Mouse (Mus musculus) c-Kit-positive CD71-positive TER-119-negative erythroid progenitor cells, embryonic 14.5 days (primary cell): ENCODE results near the gene Dpep1.
A peak's percentile ranks its signal among the peaks of the same experiment; 100 is the strongest.

Source experiments
- DNase-seq: peaks from one replicate; pipeline ENCODE4 v3.0.0-alpha.2; 2013; ENCODE audit warnings: low read depth

Gene Dpep1

DNA sequence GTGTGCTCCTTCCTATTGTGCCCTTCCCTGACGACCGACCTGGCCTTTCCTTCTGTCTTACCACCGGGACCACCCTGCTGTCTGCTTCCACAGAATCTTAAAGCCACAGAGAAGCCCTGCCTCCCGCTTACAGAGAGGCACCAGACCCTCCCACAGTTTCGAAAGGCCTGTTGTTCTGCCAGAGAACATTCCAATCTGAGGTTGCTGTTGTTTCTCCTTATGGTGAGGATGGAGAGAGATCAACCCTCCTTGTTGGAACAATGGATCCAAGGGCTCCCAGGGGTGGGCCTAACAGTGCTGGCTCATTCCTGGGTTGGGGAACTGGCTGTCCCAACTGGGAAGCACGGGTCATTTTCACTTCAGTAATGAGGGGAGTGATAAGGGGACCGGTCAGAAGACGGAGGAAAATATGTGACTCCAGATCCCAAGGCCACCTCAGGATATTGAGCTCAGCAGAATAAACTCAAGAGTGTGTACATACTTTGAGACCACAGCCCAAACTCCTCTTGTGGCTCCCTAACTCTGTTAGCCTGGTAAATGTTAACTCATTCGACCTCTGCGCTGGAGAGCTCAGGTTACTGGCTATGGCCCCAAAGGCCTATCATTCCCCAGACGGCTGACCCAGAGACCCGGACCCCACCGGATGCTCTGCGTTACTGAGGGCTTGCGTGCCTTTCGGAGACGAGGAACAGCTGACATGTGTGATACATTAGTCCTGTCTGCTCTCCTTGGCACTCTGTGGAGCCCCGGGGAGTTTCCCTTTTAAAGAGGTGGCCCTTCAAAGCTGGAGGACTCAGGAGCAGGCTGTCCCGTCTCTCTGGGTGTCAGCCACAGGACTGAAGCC, at the start of gene Dpep1:
Gene Dpep1, plus strand, starts transcription at position 677 of the 844 bp plus-strand sequence.
- no peak for DNase-seq

DNA sequence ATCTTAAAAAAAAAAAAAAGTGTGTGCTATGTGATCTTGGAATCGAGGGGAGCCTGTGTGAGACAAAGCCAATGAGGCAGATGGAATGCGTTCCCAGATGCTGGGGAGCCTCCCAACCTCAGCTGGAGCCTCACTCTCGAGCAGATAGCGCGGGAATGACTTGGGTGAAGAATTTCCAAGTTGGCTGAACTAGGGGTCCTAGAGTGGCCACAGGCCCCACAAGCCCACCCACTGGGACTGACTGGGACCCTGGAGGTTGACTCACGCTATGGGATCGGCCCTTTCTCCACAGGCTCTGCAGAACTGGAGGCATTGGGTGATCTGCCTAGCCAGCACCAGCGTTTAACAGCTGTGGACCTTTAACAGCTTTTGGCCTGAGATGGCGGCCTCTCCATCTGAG, 49.8 kb upstream of the Dpep1 start:
- DNase-seq = no peak

DNA sequence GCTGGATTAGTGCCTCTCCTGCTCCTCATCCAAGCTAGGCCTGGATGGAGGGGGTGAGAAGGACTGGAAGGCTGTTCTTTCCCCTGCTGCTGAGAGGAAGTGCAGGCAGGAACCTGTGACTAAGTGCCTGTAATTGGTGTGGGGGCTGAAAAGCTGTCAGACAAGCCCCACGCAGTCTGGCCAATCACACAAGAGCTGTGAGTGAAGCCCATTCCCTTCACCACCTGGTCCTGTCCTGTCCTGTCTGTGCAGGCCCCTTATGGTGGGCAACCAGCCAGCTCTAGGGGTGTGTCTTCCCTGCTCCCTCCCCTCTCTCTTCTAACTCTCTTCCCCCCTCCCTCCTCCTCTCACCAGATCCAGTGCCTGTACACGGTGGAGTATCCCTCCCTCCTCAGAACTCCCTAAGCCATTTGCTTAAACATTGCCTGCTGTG, 48.4 kb upstream of the Dpep1 start:
- DNase-seq = no peak

DNA sequence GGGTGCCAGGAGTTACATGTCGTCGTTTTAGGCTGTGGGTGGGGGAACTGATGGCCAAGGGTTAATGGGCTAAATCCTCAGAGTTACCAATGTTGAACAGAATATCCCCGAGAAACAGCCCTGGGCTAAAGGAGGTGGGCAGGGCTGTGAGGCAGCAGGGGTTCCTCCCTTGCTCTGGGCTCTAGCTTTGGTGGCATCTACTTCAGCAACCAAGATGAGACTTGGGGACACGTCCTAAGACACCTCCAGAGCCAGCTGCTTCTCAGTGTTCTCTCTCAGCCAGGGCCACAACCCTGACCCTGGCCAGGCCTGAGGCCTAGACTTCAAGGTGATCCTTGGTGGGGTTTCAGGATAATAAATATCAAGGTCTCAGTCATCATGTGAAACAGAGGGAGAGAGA, 47.3 kb upstream of the Dpep1 start:
- DNase-seq = no peak

DNA sequence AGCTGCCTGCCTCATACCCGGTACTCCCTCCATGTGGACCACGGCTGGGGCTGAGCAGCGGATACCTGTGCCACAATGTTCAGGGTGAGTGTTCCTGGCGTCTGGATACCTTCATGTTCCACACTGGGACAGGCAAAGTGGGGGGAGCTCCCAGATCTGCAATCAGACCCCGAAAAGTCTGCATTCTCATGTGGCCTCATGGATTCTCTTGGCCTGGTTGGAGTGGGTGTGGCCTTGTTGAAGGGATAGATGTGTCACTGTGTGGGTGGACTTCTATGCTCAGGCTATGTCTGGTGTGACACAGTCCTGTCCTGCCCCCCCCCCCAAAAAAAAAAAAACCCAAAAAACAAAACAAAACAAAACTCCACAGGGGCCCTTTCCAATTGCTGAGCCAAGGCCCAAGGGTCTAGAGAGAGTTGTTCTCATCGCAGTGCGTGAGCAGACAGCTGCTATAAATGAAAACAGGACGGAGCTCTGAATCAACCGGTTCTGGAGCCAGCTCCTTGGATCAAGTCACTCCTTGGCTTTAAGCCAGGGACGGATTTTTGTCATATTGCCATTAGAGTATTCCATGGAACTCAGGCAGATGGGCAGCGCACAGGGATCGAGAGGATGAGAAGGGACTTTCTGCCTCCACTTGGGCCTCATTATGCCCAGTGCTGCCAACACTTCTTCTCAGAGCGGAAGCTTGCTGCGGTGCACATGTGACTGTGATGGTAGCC, 44.1 kb upstream of the Dpep1 start:
- DNase-seq = no peak

DNA sequence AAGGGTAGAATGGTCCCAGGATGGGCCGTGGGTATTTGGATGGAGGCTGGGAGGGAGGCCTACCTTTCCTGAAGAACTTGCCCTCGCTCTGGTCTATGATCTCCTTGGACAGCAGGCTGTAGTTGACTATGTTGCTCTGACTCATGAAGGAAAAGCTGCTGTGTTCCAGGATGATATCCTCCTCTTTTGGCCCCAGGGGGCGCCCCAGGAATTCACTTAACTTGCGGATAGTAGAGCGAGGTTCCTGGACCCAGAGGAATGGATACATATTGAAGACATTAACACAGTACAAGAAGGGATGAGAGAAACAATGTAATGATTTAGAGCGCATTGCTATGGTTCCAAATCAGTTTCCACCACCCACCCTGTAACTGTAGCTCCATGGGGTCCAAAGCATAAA, 40.8 kb upstream of the Dpep1 start:
- peak; percentile 45 for DNase-seq

DNA sequence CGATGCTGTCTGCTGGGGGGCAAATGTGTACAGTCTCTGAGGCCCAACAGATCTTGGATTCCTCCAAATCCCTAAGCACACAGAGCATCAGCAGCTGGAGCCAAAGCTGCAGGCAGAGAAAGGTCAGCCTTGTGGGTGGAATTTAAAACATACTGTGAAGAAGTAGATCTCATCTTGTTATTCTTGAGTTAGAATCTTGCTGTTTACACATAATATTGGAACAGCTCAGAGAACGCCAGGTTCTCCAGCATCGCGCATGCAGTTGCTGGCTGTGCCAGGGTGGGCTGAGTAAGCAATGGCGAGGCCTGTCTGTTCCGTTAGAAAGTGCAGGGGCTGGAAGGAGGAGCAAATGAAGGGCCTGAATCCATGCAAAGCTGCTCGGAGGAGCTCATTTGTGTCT, 39.7 kb upstream of the Dpep1 start:
- DNase-seq = no peak

DNA sequence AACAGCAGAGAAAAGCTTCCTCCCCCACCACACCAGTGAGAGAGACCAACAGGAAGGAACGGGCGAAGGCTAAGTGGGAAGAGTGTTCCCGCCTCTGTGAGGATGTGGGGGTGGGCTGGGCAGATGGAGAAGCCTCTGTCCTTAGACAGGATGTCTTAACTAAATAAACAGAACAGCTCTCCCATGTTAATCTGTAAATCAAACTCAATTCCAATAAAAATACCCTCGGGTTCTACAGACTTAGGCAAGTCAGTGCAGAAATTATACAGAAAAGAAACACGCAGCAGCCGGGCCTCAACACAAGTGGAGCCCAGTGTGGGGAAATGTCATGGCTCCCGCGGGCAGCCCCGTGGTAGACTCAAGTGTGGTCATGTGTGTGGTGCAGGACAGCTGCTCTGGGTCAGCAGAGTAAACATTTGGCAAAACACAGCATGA, 35.3 kb upstream of the Dpep1 start:
- DNase-seq = no peak

DNA sequence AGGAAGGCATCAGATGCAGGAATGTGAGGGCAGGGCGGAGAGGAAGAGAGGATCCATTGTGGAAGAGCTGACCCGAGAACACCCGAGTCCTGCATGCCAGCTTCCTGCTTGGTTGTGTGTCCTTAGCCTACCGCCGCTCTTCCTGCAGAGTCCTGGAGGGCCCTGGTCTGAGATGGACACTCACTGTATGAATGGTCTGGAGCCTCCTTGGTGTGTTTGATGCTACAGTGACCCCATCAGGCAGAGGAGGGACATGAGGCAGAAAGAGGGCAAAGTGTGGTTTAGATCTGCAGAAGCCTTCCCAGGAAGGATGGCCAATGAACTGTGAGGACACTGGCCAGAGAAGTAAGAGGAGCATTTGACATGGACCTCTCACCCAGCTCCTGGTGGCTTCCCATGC, 30.9 kb upstream of the Dpep1 start:
- no peak for DNase-seq

DNA sequence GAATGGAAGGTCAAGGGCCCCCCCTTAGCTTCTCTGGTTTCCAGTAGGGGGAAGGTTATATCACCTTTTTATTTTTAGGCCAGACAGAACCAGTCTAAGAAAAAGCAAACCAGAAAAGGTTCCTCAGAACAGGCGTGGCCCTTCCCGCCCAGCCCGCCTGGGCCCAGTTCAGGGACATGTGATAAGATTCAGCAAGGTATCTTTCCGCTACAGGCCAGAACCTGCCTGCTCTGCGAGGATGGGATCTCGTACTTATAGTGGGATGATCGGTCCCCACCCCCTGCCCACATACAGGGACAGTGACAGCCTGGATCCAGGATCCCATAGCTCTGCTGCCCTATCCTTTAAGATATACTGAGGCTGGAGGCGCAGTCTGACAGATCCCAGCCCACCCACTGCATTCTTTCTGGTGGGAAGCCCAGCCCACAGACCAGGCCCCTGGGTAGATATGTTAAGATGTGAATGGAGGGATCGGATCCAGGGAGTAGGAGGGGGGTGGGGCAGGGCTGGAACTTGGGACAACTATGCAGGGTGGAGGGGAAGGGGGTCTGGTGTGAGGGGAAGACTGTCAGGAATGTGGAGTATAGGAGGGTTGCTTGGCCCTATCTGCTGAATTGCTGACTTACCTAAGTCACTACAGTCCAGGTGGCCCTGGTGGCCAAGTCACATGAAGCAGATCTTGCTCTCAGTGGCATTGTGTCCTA, 29.8 kb upstream of the Dpep1 start:
- peak; percentile 57 for DNase-seq

DNA sequence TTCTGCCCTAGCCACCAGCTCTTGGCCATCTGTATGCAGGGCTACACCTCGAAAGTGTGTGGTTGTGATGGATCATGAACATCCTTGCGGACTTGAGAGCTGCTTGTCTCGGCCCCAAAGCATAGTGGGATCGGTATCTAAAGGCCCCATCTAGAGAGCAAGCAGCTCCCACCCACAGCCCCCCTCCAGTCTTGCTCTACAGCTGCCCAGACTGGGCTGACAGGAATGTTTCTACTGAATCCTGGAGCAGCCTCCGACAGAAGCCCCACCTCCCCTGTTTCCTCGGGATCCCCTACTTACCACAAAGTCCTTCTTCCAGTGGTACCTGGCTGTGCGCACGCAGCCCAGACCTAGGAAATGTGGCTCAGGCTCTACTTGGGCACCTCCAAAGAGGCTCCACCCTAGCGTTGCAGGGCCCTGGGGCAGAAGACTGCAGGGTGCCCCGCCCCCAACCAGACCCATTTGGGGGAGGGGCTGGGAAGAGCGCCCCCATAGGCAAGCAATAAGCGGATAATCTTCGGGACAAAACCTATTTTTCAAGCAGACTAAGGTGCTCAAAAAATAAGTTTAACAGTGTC, 28.1 kb upstream of the Dpep1 start, which contains the start of gene Sult5a1:
Gene Sult5a1, minus strand, starts transcription at position 428 of the 578 bp plus-strand sequence.
- no peak for DNase-seq

DNA sequence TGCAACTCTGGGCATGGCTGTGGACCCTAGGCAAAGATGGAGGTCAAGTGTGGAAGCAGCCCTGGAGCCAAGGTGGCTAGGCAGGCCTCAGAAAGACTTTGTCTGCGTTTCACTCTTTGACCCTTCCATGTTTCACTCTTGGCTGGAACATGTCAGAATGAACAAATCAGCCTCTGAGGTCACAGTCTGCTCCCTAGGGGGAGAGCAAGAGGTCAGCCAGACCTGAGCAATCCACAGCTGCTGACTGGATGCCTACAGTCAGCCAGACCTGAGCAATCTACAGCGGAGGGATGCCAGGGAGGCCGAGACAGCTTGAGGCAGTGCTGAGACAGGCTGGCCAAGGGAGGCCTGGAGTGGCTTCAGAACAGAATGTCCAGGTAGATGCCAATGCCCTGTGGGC, 4.7 kb upstream of the Dpep1 start:
- DNase-seq = no peak

DNA sequence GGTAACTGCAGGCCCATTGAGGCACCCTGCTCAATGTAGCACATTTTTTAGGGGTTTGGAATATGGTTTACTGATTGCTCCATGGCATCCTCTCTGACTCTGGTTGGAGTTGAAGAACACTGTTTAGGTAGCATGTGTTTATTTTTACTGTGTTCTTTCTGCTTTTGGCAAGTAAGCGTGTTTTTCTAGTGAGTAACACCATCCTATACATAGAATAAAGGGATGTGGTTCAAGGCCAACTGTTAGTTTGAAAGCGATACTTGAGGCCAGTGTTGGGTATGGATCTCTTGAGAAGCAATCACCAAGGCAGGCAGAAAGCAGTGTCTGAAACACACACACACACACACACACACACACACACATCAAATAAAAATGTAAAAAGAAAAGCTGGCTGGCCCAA, 2.0 kb downstream of the Dpep1 start:
- DNase-seq = no peak

DNA sequence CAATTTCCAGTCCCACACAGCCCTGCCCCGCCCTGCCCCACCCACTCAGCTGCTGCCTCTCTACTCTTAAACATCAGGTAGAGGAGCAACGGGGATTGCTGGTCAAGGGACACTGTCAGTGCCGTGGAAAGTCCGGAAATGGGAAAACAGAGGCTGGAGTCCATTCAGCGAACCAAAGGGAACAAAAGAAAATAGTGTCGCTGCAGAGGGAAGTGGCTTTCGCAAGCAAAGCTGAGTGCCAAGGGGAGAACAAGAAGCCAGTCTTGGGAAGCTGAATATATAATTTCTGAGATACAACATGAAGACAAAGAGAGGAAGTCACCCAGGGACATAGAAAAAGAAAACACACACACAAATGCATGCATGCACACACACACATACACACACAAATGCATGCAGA, 2.8 kb downstream of the Dpep1 start:
- no peak for DNase-seq

DNA sequence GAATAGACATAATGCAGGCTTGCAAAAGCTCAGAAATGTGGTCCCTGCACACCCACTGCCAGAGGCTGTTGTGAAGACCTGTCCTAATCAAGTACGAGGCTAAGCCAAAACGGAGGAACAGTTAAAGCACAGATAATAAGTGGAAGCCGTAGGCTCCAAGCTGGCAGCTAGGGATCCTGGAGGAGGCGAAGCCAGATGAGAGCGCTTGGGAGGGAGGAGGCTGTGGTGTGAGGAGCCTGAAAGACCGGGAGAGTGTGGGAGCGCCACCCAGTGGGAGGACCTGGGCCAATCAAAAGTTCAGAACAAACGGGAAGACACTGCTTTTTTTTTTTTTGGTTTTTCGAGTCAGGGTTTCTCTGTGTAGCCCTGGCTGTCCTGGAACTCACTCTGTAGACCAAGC, 4.6 kb downstream of the Dpep1 start:
- DNase-seq = peak; percentile 73

DNA sequence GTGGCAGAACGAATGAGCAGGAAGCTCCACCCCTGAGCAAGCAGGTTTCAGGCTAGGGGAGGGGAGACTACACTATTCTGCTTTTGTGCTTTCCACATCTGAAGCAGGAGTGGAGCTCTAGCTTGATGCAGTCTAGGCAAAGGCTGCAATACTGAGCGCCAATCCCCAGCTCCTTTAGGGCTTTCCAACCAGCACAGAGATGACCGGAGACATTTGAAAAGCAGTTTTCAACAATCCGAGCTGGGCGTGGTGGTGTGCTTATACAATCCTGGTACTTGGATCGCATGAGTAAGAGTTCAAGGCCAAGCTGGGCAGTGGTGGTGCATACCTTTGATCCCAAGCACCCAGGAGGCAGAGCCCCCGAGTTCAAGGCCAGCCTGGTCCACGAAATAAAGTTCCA, 5.9 kb downstream of the Dpep1 start:
- DNase-seq = no peak

DNA sequence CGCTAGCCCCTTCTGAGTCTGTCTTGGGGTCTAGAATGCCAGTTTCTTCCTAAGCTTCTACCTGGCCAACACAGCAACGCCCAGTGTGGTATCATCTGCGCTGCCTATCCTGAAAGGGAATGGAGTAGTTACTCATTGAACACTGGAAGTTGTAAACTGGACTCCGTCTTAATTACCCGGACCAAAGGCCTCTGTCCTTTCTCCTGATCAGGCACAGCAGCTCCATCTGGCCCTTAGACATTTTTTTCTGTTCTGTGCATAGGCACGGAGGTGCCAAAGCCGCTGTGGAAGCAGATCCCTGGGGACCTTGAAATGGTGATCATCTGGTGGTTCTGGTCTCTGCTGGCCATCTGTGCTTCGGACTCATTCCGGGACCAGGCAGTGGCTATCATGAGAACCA, 7.7 kb downstream of the Dpep1 start:
- DNase-seq = no peak

DNA sequence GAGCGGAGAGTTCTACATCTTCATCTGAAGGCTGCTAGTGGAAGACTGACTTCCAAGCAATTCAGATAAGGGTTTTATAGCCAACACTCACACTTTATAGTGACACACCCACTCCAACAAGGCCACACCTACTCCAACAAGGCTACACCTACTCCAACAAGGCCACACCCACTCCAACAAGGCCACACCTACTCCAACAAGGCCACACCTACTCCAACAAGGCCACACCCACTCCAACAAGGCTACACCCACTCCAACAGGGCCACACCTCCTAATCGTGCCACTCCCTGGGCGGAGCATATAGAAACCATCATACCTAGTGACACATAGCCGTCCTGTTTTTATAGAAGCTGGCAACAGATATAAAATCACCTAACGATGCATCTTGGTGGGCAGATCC, 11.0 kb downstream of the Dpep1 start:
- DNase-seq = peak; percentile 61

DNA sequence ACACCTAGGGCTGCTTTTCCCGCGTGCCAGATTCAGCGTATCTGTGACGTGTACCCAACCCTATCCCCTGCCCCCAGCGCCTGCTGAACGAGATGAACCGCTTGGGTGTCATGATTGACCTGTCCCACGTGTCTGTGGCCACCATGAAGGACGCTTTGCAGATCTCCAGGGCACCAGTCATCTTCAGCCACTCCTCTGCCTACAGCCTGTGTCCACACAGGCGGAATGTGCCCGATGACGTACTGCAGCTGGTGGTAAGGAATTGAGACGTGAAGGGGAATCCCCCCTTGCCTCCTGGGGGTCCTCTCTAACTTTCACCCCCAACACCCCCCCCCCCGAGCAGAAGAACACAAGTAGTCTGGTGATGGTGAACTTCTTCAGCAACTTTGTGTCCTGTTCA, 13.8 kb downstream of the Dpep1 start:
- no peak for DNase-seq

DNA sequence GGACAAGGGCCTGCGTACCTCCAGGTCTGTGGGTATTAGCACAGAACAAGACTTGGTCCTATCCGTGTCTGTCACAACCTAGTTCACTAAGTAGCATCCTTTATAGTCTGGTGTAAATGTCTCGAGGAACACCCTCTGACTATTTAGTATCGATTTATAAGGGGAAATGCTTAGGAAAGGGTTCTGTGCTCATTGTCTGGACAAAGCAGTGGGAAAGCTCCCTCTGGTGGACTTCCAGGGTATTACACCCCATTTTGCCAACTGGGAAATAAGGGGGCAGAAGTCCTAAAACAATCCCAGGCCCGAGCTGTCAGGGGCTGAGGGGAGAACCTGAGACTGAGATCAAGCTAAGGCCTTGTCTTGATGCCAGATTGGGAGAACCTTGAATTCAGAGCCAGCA, 16.2 kb downstream of the Dpep1 start:
- DNase-seq = peak; percentile 67

DNA sequence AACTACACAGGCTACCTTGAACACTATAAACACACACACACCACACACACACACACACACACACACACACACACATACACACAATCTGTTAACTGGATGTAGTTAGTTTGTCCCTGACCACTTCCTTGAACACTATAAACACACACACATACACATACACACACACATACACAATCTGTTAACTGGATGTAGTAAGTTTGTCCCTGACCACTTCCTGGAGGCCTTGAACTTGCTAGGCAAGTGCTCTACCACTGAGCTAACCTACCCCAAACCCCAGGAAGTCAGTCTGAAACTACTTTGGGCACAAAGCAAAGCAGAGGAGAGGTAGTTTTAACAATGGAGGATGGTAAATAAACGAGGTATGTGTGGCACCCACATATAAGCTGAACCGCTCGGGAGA, 17.5 kb downstream of the Dpep1 start:
- DNase-seq = no peak

DNA sequence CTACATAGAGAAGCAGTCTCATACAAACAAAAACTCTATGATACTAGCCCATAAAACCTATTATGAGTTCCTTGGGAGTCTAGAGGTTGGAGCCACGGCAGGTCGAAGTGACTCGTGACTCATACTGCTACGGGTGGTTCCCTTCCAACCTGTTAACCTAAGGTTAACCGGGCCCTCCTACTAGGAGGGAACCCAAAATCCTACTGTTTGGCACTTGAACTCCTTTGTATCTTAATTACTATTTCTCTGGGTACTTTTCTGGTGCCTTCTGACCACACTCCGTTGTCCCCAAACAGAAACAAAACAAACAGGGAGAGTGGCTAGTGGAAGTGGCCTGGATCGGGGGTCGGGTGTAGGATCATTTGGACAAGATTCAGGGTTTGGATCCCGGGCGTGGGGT, 25.8 kb downstream of the Dpep1 start:
- DNase-seq = no peak
